Mouse (Mus musculus) lung, postnatal 0 days (tissue): ENCODE data around the gene Plxdc2. TPM values are rescaled to one million over a fixed set of nuclear protein-coding genes. Genes with fewer than 3 reads are reported as not detected.

ENCODE experiments used
- ATAC-seq: fragments of 200-750 bp; cut with Nextera tagmentation; 2 replicates; pipeline ENCODE4 v1.8.0; 2017; ENCODE audit warnings: moderate library complexity
- DNase-seq: peaks from one replicate; pipeline ENCODE4 v3.0.0-alpha.2; 2016; ENCODE audit warnings: low spot score
- H3K27ac ChIP-seq: fragments of 300-500 bp; sonication (generic); 2 replicates; pipeline ENCODE4 v1.5.1; 2014; ENCODE audit warnings: antibody characterized with exemption, mild to moderate bottlenecking, low read length, mixed read lengths
- H3K27me3 ChIP-seq: fragments of 300-500 bp; sonication (generic); replicated peaks from 2 replicates; pipeline ENCODE4 v1.6.1; 2014; ENCODE audit warnings: low read length, mixed read lengths; ENCODE audit not compliant: insufficient read depth
- H3K36me3 ChIP-seq: fragments of 300-500 bp; sonication (generic); 2 replicates; pipeline ENCODE4 v1.6.1; 2014; ENCODE audit warnings: low read length, mixed read lengths; ENCODE audit not compliant: insufficient read depth
- H3K4me1 ChIP-seq: fragments of 300-500 bp; sonication (generic); 2 replicates; pipeline ENCODE4 v1.6.1; 2014; ENCODE audit warnings: antibody characterized with exemption, low read depth, low read length, mixed read lengths; ENCODE audit not compliant: insufficient read depth
- H3K4me2 ChIP-seq: fragments of 300-500 bp; sonication (generic); replicated peaks from 2 replicates; pipeline ENCODE4 v1.6.1; 2014; ENCODE audit warnings: low read depth, mild to moderate bottlenecking, low read length, moderate library complexity, mixed read lengths
- H3K4me3 ChIP-seq: fragments of 300-500 bp; sonication (generic); 2 replicates; pipeline ENCODE4 v1.5.1; 2014; ENCODE audit warnings: low read depth, low read length
- H3K9ac ChIP-seq: fragments of 300-500 bp; sonication (generic); replicated peaks from 2 replicates; pipeline ENCODE4 v1.6.1; 2014; ENCODE audit warnings: low read depth, mild to moderate bottlenecking
- H3K9me3 ChIP-seq: fragments of 300-500 bp; sonication (generic); 2 replicates; pipeline ENCODE4 v1.6.1; 2016; ENCODE audit warnings: low read length, mixed read lengths
- CTCF ChIP-seq: IDR thresholded peaks from 2 replicates; pipeline ENCODE4 v1.5.1; 2016; ENCODE audit warnings: antibody characterized with exemption, mild to moderate bottlenecking
- EP300 ChIP-seq: IDR thresholded peaks from 2 replicates; pipeline ENCODE4 v1.6.1; 2016; ENCODE audit warnings: antibody characterized with exemption, mild to moderate bottlenecking, control low read depth
- WGBS: fragments of 180-500 bp; shearing (Covaris S2); extraction: QIAGEN DNeasy Blood & Tissue Kit; methylation state at CpG from one replicate; pipeline ENCODE4 v1.1.7; 2014; 5-methylcytosine and 5-hydroxymethylcytosine counted together
- polyA plus RNA-seq: library from polyadenylated mRNA; unstranded; fragments of >200 nt; fragmentation: Nextera tagmentation; extraction: Ambion mirVana; gene quantifications from 2 replicates; pipeline ENCODE4 v1.2.1, GENCODE M21; 2015

Plxdc2 gene
- 108 and 113 TPM in 2 replicates for polyA plus RNA-seq

DNA sequence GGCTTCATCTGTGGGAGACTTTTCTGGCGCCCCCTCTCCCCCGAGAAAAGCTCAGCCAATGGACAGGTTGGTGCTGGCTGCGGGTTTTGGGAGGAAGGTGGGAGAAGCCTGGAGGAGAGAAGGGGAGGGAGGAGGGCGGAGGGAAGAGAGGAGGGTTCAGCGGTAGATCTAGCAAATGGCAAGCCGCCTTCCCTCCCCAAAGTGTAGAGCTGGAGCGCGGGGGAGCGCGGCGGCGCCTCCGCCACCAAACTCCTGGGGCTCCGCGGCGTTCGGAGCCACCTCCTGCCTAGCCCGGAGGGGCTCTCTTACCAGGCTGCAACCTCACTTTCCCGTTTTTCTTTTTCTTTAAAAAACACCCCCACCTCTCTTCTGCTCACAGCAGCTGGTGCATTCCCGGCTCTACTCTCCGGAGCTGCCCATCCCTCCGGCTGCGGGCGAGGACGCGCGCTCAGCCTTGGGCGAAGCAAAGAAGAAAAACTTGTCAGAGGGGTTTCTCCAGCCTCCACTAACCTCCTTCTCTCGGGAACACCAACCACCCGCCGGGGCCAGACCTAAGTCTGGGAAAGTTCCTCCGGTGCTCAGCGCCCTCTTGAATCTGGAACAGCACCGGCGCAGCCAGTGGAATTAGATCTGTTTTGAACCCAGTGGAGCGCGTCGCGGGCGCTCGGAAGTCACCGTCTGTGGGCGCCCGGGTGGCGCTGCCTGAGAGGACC is at the start of gene Plxdc2:
Plxdc2 (plus strand) TSS at position 199 of the 713 bp plus-strand sequence.
- WGBS = under 1% methylated on average over 39 of the region's 45 CpGs
- Histone ChIP-seq H3K9me3 (no peaks in the 10 kb centered on the region), H3K4me3 (peak within 1 kb of the TSS; percentile 58), H3K27me3 (no peaks in the 10 kb centered on the region), H3K27ac (peak within 1 kb of the TSS; percentile 69), H3K36me3 (no peaks in the 10 kb centered on the region), H3K9ac (peak within 1 kb of the TSS; percentile 44), H3K4me1 (no peaks in the 10 kb centered on the region), H3K4me2 (peak within 1 kb of the TSS; percentile 82)
- peak; percentile 86 for ATAC-seq
- peak; percentile 86 for DNase-seq
- TF ChIP-seq CTCF = no peak
- TF ChIP-seq EP300 = no peak

DNA sequence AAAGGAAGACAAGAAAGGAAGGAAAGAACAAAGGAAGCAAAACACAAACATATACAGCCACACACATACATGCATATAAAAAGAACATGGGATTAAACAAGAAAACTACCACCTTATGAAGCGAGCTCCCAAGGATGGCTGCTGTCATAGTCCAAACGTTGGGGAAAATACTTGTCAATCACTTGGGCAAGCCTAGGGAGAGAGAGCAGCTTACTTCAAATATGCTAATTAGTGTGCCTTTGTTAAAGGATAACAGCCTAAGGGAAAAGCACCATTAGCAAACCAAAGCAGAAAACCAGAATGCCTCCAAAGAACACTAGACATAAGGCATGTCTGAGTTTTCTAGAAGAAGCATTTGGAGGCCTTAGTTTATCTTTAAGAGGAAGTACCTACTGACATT is 45.7 kb upstream of the Plxdc2 start:
- DNase-seq = no peak
- 49% methylated on average over 2 of the region's 2 CpGs for WGBS

DNA sequence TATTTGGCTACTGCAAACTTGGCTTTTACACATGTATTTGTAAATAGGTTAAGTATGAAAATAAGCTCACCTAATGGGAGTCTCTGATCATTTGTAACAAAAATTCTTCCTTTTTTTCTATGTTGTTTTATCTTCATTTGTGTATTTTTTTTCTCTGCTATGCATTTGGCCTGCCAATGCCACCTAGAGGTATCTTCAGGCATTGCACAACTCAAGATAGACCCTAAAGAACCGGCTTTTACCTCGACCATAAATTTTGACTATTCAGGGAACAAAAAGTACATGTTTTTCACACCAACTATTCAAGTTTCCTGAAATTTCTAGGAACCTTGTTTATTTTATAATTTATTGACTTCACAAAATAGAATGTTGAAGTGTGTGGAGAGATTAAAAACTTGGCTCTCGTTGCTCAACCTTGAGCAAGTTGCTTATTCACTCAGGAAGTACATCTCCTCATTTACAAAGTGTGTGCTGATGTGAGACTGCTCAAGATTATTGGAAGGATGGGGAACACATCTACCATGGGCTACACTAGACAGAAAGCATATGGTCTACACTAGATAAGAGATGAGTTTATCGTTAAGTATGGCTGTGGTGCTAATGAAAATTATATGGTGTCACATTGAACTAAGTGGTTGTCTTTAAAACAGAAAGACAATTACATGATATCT is 43.6 kb upstream of the Plxdc2 start:
- H3K4me2 ChIP-seq = no peak overlapping the region
- H3K36me3 ChIP-seq = no peaks in the 10 kb centered on the region
- no peaks in the 10 kb centered on the region for H3K4me1 ChIP-seq
- DNase-seq (peak; percentile 77), ATAC-seq (peak; percentile 65)
- 36% methylated on average over 4 of the region's 4 CpGs for WGBS
- H3K9me3 ChIP-seq = no peaks in the 10 kb centered on the region
- H3K4me3 ChIP-seq = no peak overlapping the region
- H3K9ac ChIP-seq = no peak overlapping the region
- peak; percentile 72 for TF ChIP-seq EP300
- peak; percentile 74 for TF ChIP-seq CTCF
- no peaks in the 10 kb centered on the region for H3K27me3 ChIP-seq
- no peak overlapping the region for H3K27ac ChIP-seq

More for the DNA sequence above, 45.7 kb upstream of the Plxdc2 start:
- no peaks in the 10 kb centered on the region for H3K9me3 ChIP-seq
- H3K27me3 ChIP-seq = no peaks in the 10 kb centered on the region
- H3K4me2 ChIP-seq = no peak overlapping the region
- H3K9ac ChIP-seq = no peak overlapping the region
- no peak overlapping the region for H3K27ac ChIP-seq
- no peak for TF ChIP-seq EP300
- TF ChIP-seq CTCF = no peak
- no peaks in the 10 kb centered on the region for H3K36me3 ChIP-seq
- H3K4me1 ChIP-seq = no peaks in the 10 kb centered on the region
- no peak overlapping the region for H3K4me3 ChIP-seq
- ATAC-seq = no peak

DNA sequence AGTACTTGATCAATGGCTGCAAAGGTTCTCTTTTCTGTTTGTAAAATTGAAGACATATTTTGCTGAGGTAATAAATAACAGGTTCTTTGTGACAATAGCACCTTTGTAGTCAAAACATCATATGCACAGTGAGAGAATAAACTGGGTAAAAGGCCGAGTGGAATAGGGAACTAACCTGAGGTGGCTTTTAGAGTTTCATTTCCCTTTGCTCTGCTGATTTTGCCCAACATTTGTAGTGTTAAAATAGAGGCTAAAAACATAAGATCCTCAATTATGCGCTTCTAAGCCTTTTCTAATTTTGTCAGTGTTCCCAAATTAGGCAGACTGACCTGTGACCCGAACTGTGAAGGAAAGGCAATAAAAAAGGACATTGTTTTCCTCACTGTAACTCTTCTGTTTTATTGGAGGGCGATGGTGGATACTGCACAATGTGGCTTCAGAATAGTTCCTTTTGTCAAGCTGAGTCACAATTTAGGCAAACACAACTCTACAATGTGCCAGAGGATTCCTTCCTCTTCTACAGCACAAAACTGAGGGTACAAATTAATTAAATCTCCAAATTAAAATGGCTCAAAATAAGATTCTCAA is 20.8 kb upstream of the Plxdc2 start:
- no peak overlapping the region for H3K27ac ChIP-seq
- no peak overlapping the region for H3K4me3 ChIP-seq
- no peaks in the 10 kb centered on the region for H3K36me3 ChIP-seq
- H3K9ac ChIP-seq = no peak overlapping the region
- no peak for TF ChIP-seq EP300
- no peak for TF ChIP-seq CTCF
- H3K4me1 ChIP-seq = no peaks in the 10 kb centered on the region
- 63% methylated on average over 4 of the region's 4 CpGs for WGBS
- ATAC-seq (no peak), DNase-seq (no peak)
- no peaks in the 10 kb centered on the region for H3K9me3 ChIP-seq
- no peaks in the 10 kb centered on the region for H3K27me3 ChIP-seq
- H3K4me2 ChIP-seq = no peak overlapping the region

DNA sequence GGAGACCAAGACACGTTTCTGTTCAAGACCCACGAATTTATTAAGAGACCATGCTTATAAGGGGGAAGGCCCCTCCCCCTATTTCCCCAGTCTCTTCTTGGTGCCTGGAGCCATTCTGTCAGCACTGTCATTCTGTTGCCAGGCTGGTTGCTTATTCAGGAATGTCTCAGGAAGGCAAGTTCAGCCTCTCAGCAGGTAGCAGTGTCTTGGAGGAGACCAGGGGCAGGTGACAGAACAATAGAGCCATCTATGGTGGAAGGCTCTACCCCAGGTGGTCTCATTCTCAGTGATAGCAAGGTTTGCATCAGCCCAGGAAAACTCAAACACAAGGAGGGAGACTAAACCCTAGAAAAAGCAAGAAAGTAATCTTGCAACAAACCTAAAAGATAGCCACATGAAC is 11.5 kb upstream of the Plxdc2 start:
- Histone ChIP-seq H3K27ac (no peak overlapping the region), H3K9me3 (no peaks in the 10 kb centered on the region)
- 59% methylated on average over 2 of the region's 2 CpGs for WGBS

DNA sequence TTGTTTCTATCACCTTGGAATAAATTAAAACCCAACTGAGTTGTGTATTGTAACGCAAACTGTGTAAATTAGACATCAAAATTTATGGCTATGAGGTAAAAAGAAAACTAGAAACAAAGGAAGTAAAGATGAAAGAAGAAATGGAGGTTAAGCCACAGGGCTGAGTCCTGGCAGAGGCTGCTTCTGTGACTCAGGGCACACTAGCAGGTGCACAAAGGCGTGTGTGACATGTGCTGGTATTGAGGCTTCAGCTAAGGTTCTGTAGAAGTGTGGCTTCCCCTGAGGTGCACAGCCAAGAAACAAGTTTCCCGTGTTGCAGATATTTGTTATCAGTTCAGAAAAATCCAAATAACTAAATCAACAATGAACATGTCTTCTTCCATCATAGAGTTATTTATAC is 5.0 kb upstream of the Plxdc2 start:
- DNase-seq (no peak), ATAC-seq (no peak)
- 62% methylated on average over 3 of the region's 3 CpGs for WGBS
- no peaks in the 10 kb centered on the region for H3K4me1 ChIP-seq
- no peaks in the 10 kb centered on the region for H3K9me3 ChIP-seq
- H3K27ac ChIP-seq = no peak overlapping the region
- no peaks in the 10 kb centered on the region for H3K36me3 ChIP-seq
- H3K4me2 ChIP-seq = no peak overlapping the region
- H3K9ac ChIP-seq = no peak overlapping the region
- H3K4me3 ChIP-seq = no peak overlapping the region
- no peaks in the 10 kb centered on the region for H3K27me3 ChIP-seq
- TF ChIP-seq EP300 = no peak
- TF ChIP-seq CTCF = no peak

More for the DNA sequence above, 11.5 kb upstream of the Plxdc2 start:
- TF ChIP-seq EP300 = no peak
- TF ChIP-seq CTCF = no peak
- no peak for DNase-seq
- no peaks in the 10 kb centered on the region for H3K36me3 ChIP-seq
- H3K4me3 ChIP-seq = no peak overlapping the region
- no peaks in the 10 kb centered on the region for H3K4me1 ChIP-seq
- ATAC-seq = no peak
- H3K27me3 ChIP-seq = no peaks in the 10 kb centered on the region
- no peak overlapping the region for H3K9ac ChIP-seq
- H3K4me2 ChIP-seq = no peak overlapping the region
